Mouse (Mus musculus): ENCODE results near the gene Foxn3.

GRCm38 (mm10) chr12:99377705-99378104, 185.7 kb downstream of the Foxn3 start:
- no peak for TF ChIP-seq EP300 (IDR thresholded peaks at IDR 0.05)
- TF ChIP-seq CTCF (IDR thresholded peaks at IDR 0.05), result no peak
